Mouse (Mus musculus): Measurements from ENCODE around the gene Apbb1. TPM values are rescaled to one million over a fixed set of nuclear protein-coding genes. Genes with fewer than 3 reads are reported as not detected.
A peak's percentile ranks its signal among the peaks of the same experiment; 100 is the strongest.

Gene Apbb1
- polyA plus RNA-seq (2014; fragmentation: Nextera tagmentation; extraction: Ambion mirVana) = 106 and 117 TPM in 2 replicates

DNA sequence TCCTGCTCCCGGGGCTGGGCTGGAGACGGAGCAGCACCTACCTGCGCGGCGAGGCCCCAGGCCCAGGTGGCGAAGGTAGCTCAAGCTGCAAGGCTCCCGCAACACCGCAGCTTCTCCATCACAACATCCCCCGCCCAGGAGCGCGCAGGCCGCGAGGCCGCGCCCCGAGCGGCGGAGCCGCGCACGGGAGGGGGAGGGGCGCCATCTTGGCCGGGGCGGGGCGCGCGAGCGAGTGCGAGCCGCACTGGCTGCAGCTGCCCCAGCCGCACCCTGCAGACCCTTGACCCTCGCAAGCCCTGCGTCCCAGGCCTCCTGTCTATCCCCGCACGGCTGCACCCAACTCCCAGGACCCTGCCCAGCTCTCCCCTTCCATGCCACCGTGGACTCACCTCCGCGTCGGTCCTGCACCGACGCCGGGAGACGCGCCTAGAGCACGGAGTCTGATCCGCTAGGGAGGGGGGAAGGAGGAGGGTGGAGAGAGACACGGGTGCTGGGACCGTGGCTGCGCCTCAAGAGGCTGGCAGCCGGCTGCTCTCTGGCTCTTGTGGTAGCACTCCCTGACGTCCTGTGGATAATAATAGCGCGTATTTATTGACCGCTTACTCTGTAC, at the start of gene Apbb1:
Gene Apbb1, minus strand, starts transcription at position 560 of the 610 bp plus-strand sequence.
- H3K4me1 ChIP-seq (replicated peaks; ENCODE audit: control insufficient read depth, insufficient read depth, low read length) = peaks cover 4% of the 10 kb centered on the region

DNA sequence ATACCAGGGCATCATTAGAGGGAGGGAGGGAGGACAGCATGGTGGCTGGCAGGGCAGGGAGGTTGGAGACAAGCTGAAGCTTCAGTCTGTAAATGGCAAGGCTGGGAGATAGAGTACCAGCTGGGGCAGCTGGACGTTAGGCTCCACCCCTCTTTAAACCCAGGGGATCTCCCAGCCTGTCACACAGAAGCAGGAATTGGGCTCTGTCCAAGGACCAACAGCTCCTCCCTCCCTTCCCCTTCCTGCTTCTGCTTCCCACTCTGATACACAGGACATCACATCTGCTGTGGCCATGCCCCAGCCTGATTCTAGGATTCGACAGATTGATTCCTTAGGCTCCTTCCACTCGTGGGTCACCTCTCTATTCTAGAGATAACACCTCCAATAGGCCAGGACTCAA, 47.2 kb upstream of the Apbb1 start:
- DNase-seq (ENCODE audit: low spot score) (peak; percentile 32), ATAC-seq (replicated peaks; ENCODE audit: low FRiP score) (no peak)
- Histone ChIP-seq H3K9ac (ENCODE audit: low read length) (no peak overlapping the region; the same call in 1 of the 2 replicates), H3K27ac (ENCODE audit: low read depth, low read length) (no peak overlapping the region), H3K27me3 (ENCODE audit: control insufficient read depth, insufficient read depth, low read length) (no peaks in the 10 kb centered on the region), H3K4me2 (ENCODE audit: low read depth, low read length, severe bottlenecking) (no peak overlapping the region), H3K4me3 (ENCODE audit: low read depth, low read length) (no peak overlapping the region), H3K9me3 (ENCODE audit: control insufficient read depth, low read length) (no peaks in the 10 kb centered on the region), H3K36me3 (ENCODE audit: control insufficient read depth, insufficient read depth, low read length) (peaks cover 4% of the 10 kb centered on the region; the same call in 1 of the 2 replicates), H3K4me1 (replicated peaks; ENCODE audit: control insufficient read depth, insufficient read depth, low read length) (peaks cover 5% of the 10 kb centered on the region; the same call in 1 of the 2 replicates)
- 31% methylated on average over 3 of the region's 3 CpGs for whole genome bisulfite sequencing

More for the DNA sequence above, at the start of gene Apbb1:
- peak within 1 kb of the TSS; percentile 78 for H3K4me3 ChIP-seq (ENCODE audit: low read depth, low read length)
- H3K27me3 ChIP-seq (ENCODE audit: control insufficient read depth, insufficient read depth, low read length) = no peaks in the 10 kb centered on the region
- no peaks in the 10 kb centered on the region for H3K9me3 ChIP-seq (ENCODE audit: control insufficient read depth, low read length)
- peak within 1 kb of the TSS; percentile 80 for H3K9ac ChIP-seq (ENCODE audit: low read length)
- under 1% methylated on average over 32 of the region's 54 CpGs for WGBS
- H3K36me3 ChIP-seq (ENCODE audit: control insufficient read depth, insufficient read depth, low read length) = no peaks in the 10 kb centered on the region
- peak within 1 kb of the TSS; percentile 69 for H3K4me2 ChIP-seq (ENCODE audit: low read depth, low read length, severe bottlenecking)
- ATAC-seq (replicated peaks; ENCODE audit: low FRiP score) (peak; percentile 94), DNase-seq (ENCODE audit: low spot score) (peak; percentile 91)
- peak within 1 kb of the TSS; percentile 75 for H3K27ac ChIP-seq (ENCODE audit: low read depth, low read length)

DNA sequence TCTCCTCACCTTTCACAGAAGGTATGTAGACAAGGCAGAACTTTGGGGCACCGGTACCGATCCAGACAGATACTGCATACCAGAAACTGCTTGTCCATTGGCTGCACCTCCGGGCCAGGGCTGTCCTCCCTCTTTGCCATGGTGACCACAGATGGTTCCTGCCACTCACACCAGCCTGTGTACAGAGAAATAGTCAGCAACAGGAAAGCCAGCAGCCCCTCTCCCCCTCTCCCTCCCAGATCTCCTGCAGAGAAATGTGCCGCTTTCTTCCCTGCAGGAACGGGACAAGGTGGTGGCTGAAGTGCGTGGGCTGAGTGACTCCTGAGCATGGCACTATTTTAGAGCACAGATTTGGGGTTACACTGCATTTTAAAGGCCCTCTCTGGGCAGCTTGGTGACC, 43.9 kb upstream of the Apbb1 start:
- WGBS = 90% methylated on average over 6 of the region's 6 CpGs
- H3K27ac ChIP-seq (ENCODE audit: low read depth, low read length) = no peak overlapping the region
- H3K4me3 ChIP-seq (ENCODE audit: low read depth, low read length) = no peak overlapping the region
- no peaks in the 10 kb centered on the region for H3K9me3 ChIP-seq (ENCODE audit: control insufficient read depth, low read length)
- peak; percentile 39 for DNase-seq (ENCODE audit: low spot score)
- no peaks in the 10 kb centered on the region for H3K4me1 ChIP-seq (replicated peaks; ENCODE audit: control insufficient read depth, insufficient read depth, low read length)
- H3K4me2 ChIP-seq (ENCODE audit: low read depth, low read length, severe bottlenecking) = no peak overlapping the region
- H3K27me3 ChIP-seq (ENCODE audit: control insufficient read depth, insufficient read depth, low read length) = no peaks in the 10 kb centered on the region
- peaks cover 8% of the 10 kb centered on the region; the same call in 1 of the 2 replicates for H3K36me3 ChIP-seq (ENCODE audit: control insufficient read depth, insufficient read depth, low read length)
- ATAC-seq (replicated peaks; ENCODE audit: low FRiP score) = no peak
- H3K9ac ChIP-seq (ENCODE audit: low read length) = no peak overlapping the region

GRCm38 (mm10) chr7:105621646-105622292, 40.3 kb upstream of the Apbb1 start:
- no peak overlapping the region for H3K4me2 ChIP-seq (ENCODE audit: low read depth, low read length, severe bottlenecking)
- peaks cover 14% of the 10 kb centered on the region for H3K36me3 ChIP-seq (ENCODE audit: control insufficient read depth, insufficient read depth, low read length)
- no peaks in the 10 kb centered on the region for H3K27me3 ChIP-seq (ENCODE audit: control insufficient read depth, insufficient read depth, low read length)
- no peak overlapping the region for H3K4me3 ChIP-seq (ENCODE audit: low read depth, low read length)
- H3K27ac ChIP-seq (ENCODE audit: low read depth, low read length) = no peak overlapping the region
- ATAC-seq (replicated peaks; ENCODE audit: low FRiP score) = no peak
- no peaks in the 10 kb centered on the region for H3K9me3 ChIP-seq (ENCODE audit: control insufficient read depth, low read length)
- peak; percentile 38 for DNase-seq (ENCODE audit: low spot score)
- WGBS = 82% methylated on average over 8 of the region's 8 CpGs
- H3K4me1 ChIP-seq (replicated peaks; ENCODE audit: control insufficient read depth, insufficient read depth, low read length) = no peaks in the 10 kb centered on the region
- H3K9ac ChIP-seq (ENCODE audit: low read length) = no peak overlapping the region

DNA sequence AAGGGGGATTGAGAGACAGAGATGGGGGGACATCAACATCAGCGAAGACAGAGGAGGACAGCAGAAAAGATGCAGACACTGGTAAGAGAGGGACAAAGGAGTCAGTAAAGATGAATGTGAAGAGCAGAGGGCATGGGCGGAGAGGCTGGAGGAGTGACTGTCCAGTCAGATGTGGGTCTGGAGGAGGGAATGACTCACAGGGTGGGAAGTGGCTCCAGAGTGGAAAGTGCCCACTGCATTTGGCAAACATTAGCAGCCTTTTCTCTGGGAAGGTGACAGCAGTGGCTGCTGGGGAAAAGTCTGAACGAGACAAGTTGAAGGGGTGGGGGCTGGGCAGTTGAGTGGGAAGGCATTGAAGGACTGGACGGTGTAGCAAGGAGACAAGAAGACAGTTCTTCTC, 39.6 kb upstream of the Apbb1 start:
- H3K9me3 ChIP-seq (ENCODE audit: control insufficient read depth, low read length) = no peaks in the 10 kb centered on the region
- no peaks in the 10 kb centered on the region for H3K27me3 ChIP-seq (ENCODE audit: control insufficient read depth, insufficient read depth, low read length)
- WGBS = 84% methylated on average over 4 of the region's 4 CpGs
- DNase-seq (ENCODE audit: low spot score) (no peak), ATAC-seq (replicated peaks; ENCODE audit: low FRiP score) (no peak)
- peaks cover 14% of the 10 kb centered on the region for H3K36me3 ChIP-seq (ENCODE audit: control insufficient read depth, insufficient read depth, low read length)
- H3K27ac ChIP-seq (ENCODE audit: low read depth, low read length) = no peak overlapping the region
- H3K9ac ChIP-seq (ENCODE audit: low read length) = no peak overlapping the region
- no peak overlapping the region for H3K4me2 ChIP-seq (ENCODE audit: low read depth, low read length, severe bottlenecking)
- H3K4me3 ChIP-seq (ENCODE audit: low read depth, low read length) = no peak overlapping the region
- no peaks in the 10 kb centered on the region for H3K4me1 ChIP-seq (replicated peaks; ENCODE audit: control insufficient read depth, insufficient read depth, low read length)

GRCm38 (mm10) chr7:105619701-105620100, 38.2 kb upstream of the Apbb1 start:
- no peak overlapping the region for H3K9ac ChIP-seq (ENCODE audit: low read length)
- ATAC-seq (replicated peaks; ENCODE audit: low FRiP score) (no peak), DNase-seq (ENCODE audit: low spot score) (no peak)
- no peak overlapping the region for H3K27ac ChIP-seq (ENCODE audit: low read depth, low read length)
- H3K36me3 ChIP-seq (ENCODE audit: control insufficient read depth, insufficient read depth, low read length) = peaks cover 14% of the 10 kb centered on the region
- H3K4me2 ChIP-seq (ENCODE audit: low read depth, low read length, severe bottlenecking) = no peak overlapping the region
- H3K27me3 ChIP-seq (ENCODE audit: control insufficient read depth, insufficient read depth, low read length) = no peaks in the 10 kb centered on the region
- WGBS = 80% methylated on average over 3 of the region's 3 CpGs
- no peak overlapping the region for H3K4me3 ChIP-seq (ENCODE audit: low read depth, low read length)
- no peaks in the 10 kb centered on the region for H3K9me3 ChIP-seq (ENCODE audit: control insufficient read depth, low read length)
- no peaks in the 10 kb centered on the region for H3K4me1 ChIP-seq (replicated peaks; ENCODE audit: control insufficient read depth, insufficient read depth, low read length)

DNA sequence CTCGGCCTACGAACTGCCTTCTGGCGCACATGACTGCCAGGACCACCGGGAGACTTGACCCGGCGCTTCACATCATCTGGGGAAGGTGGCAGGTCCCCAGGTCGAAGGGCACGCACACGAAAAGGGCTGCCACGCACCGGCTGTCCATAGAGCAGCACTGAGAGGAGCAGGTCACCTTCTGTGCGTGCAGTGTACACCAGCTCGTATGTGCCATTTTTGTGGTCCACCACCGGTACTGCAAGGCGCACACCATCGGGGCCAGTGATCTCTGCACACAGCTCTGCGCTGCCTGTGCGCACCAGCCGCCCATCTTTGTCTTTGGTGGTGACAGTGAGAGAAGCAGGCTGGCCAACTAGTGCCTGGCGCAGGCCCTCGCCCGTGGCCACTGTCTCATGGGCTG, 36.4 kb upstream of the Apbb1 start:
- Histone ChIP-seq H3K9ac (ENCODE audit: low read length) (no peak overlapping the region), H3K4me2 (ENCODE audit: low read depth, low read length, severe bottlenecking) (no peak overlapping the region), H3K36me3 (ENCODE audit: control insufficient read depth, insufficient read depth, low read length) (peaks cover 10% of the 10 kb centered on the region), H3K27ac (ENCODE audit: low read depth, low read length) (no peak overlapping the region), H3K4me1 (replicated peaks; ENCODE audit: control insufficient read depth, insufficient read depth, low read length) (no peaks in the 10 kb centered on the region), H3K4me3 (ENCODE audit: low read depth, low read length) (no peak overlapping the region), H3K9me3 (ENCODE audit: control insufficient read depth, low read length) (no peaks in the 10 kb centered on the region), H3K27me3 (ENCODE audit: control insufficient read depth, insufficient read depth, low read length) (no peaks in the 10 kb centered on the region)
- DNase-seq (ENCODE audit: low spot score) (no peak), ATAC-seq (replicated peaks; ENCODE audit: low FRiP score) (no peak)
- WGBS = 93% methylated on average over 22 of the region's 22 CpGs

GRCm38 (mm10) chr7:105616561-105616960, 35.1 kb upstream of the Apbb1 start:
- H3K4me3 ChIP-seq (ENCODE audit: low read depth, low read length) = no peak overlapping the region
- no peaks in the 10 kb centered on the region for H3K27me3 ChIP-seq (ENCODE audit: control insufficient read depth, insufficient read depth, low read length)
- H3K9ac ChIP-seq (ENCODE audit: low read length) = no peak overlapping the region
- no peaks in the 10 kb centered on the region for H3K9me3 ChIP-seq (ENCODE audit: control insufficient read depth, low read length)
- no peaks in the 10 kb centered on the region for H3K4me1 ChIP-seq (replicated peaks; ENCODE audit: control insufficient read depth, insufficient read depth, low read length)
- DNase-seq (ENCODE audit: low spot score) = no peak
- no peak for ATAC-seq (replicated peaks; ENCODE audit: low FRiP score)
- no peak overlapping the region for H3K27ac ChIP-seq (ENCODE audit: low read depth, low read length)
- H3K4me2 ChIP-seq (ENCODE audit: low read depth, low read length, severe bottlenecking) = no peak overlapping the region
- WGBS = 91% methylated on average over 6 of the region's 6 CpGs
- H3K36me3 ChIP-seq (ENCODE audit: control insufficient read depth, insufficient read depth, low read length) = peaks cover 8% of the 10 kb centered on the region

GRCm38 (mm10) chr7:105615720-105616119, 34.3 kb upstream of the Apbb1 start:
- H3K36me3 ChIP-seq (ENCODE audit: control insufficient read depth, insufficient read depth, low read length) = peaks cover 6% of the 10 kb centered on the region
- DNase-seq (ENCODE audit: low spot score) (no peak), ATAC-seq (replicated peaks; ENCODE audit: low FRiP score) (no peak)
- no peak overlapping the region for H3K9ac ChIP-seq (ENCODE audit: low read length)
- H3K9me3 ChIP-seq (ENCODE audit: control insufficient read depth, low read length) = no peaks in the 10 kb centered on the region
- 79% methylated on average over 1 of the region's 1 CpGs for WGBS
- no peak overlapping the region for H3K4me3 ChIP-seq (ENCODE audit: low read depth, low read length)
- H3K27me3 ChIP-seq (ENCODE audit: control insufficient read depth, insufficient read depth, low read length) = no peaks in the 10 kb centered on the region
- no peak overlapping the region for H3K27ac ChIP-seq (ENCODE audit: low read depth, low read length)
- H3K4me1 ChIP-seq (replicated peaks; ENCODE audit: control insufficient read depth, insufficient read depth, low read length) = no peaks in the 10 kb centered on the region
- H3K4me2 ChIP-seq (ENCODE audit: low read depth, low read length, severe bottlenecking) = no peak overlapping the region
